Mouse (Mus musculus) NIH3T3 (cell line): ENCODE measurements around the gene Il12rb1.
"Not testable (repeated sequence)": the region's sequence is repeated elsewhere in the genome, so short reads cannot be mapped to it uniquely, and the experiment has no call there.

Source experiments
- DNase-seq: peaks from one replicate; pipeline ENCODE4 v3.0.0-alpha.2; 2012; ENCODE audit warnings: low read depth

Il12rb1 gene

GRCm38 (mm10) chr8:70801156-70801555, 7.1 kb upstream of the Il12rb1 start:
- DNase-seq = no peak

- DNase-seq = no peak
These were observed 6.4 kb upstream of the Il12rb1 start for GRCm38 (mm10) chr8:70801830-70802229.

GRCm38 (mm10) chr8:70802786-70803510, 5.3 kb upstream of the Il12rb1 start:
- DNase-seq = no peak

GRCm38 (mm10) chr8:70803761-70804480, 4.3 kb upstream of the Il12rb1 start:
- peak; percentile 24 for DNase-seq

- peak; percentile 94 for DNase-seq
These were observed 3.6 kb upstream of the Il12rb1 start, which contains the start of gene Mast3 for GRCm38 (mm10) chr8:70804481-70805206. TSS of gene Mast3 (minus strand) at chr8:70805054.

GRCm38 (mm10) chr8:70806541-70806940, 1.7 kb upstream of the Il12rb1 start:
- DNase-seq = no peak

- no peak for DNase-seq
These were observed 945 bp upstream of the Il12rb1 start for GRCm38 (mm10) chr8:70807304-70807703.

GRCm38 (mm10) chr8:70808955-70809701, 879 bp downstream of the Il12rb1 start:
- no peak for DNase-seq

GRCm38 (mm10) chr8:70810962-70811680, 2.9 kb downstream of the Il12rb1 start:
- peak; percentile 36 for DNase-seq

- peak; percentile 66 for DNase-seq
These were observed 3.8 kb downstream of the Il12rb1 start for GRCm38 (mm10) chr8:70812055-70812454.

GRCm38 (mm10) chr8:70812885-70813284, 4.6 kb downstream of the Il12rb1 start:
- peak; percentile 81 for DNase-seq

GRCm38 (mm10) chr8:70816679-70817078, 8.4 kb downstream of the Il12rb1 start:
- no peak for DNase-seq

- DNase-seq = no peak
These were observed 12.1 kb downstream of the Il12rb1 start for GRCm38 (mm10) chr8:70820101-70820935.

- DNase-seq = peak; percentile 89
These were observed 13.2 kb downstream of the Il12rb1 start for GRCm38 (mm10) chr8:70821399-70821962.

- no peak for DNase-seq
These were observed 13.7 kb downstream of the Il12rb1 start for GRCm38 (mm10) chr8:70821992-70822391.

- not testable (repeated sequence) for DNase-seq
These were observed 14.3 kb downstream of the Il12rb1 start for GRCm38 (mm10) chr8:70822594-70822993.

- no peak for DNase-seq
These were observed 15.6 kb downstream of the Il12rb1 start for GRCm38 (mm10) chr8:70823802-70824201.

GRCm38 (mm10) chr8:70825816-70826215, 17.6 kb downstream of the Il12rb1 start:
- no peak for DNase-seq

- no peak for DNase-seq
These were observed 18.8 kb downstream of the Il12rb1 start for GRCm38 (mm10) chr8:70827010-70827409.

GRCm38 (mm10) chr8:70827796-70828195, 19.5 kb downstream of the Il12rb1 start:
- DNase-seq = no peak
